17 mouse cellular contexts compared by ENCODE assay signal in genomic region chr11:3227113-3227512, GRCm38 (mm10).
"Had no signal": no experiment of that assay in that cellular context is flagged by ENCODE, and none has a peak within 500 bp of the region (broad histone marks: within the 10 kb centered on the region; RNA-seq: fewer than 3 reads in every experiment).

No protein-coding gene starts in this region.

- DNase-seq: gastrocnemius, adult 2 months; gastrocnemius, postnatal 10 days; gastrocnemius, postnatal 25 days; heart, adult 2 months; heart, postnatal 4 days; kidney, adult 11 months; kidney, adult 2 months; kidney, adult 9 months; kidney, postnatal 14 days; kidney, postnatal 36 days; layer of hippocampus, adult 9-11 months; layer of hippocampus, postnatal 36 days; liver; liver, embryonic 13.5 days; liver, postnatal 0 days had no signal

- ATAC-seq: hindbrain, embryonic 16.5 days; intestine, embryonic 15.5 days; liver, postnatal 0 days had no signal
